Mouse (Mus musculus): Measurements from ENCODE around the gene Prr14l. TPM values are rescaled to one million over a fixed set of nuclear protein-coding genes. Genes with fewer than 3 reads are reported as not detected.
"Not testable (repeated sequence)": the region's sequence is repeated elsewhere in the genome, so short reads cannot be mapped to it uniquely, and the experiment has no call there.

Prr14l gene
- polyA plus RNA-seq, 1 experiment from 2014 or later: 20.3 TPM

DNA sequence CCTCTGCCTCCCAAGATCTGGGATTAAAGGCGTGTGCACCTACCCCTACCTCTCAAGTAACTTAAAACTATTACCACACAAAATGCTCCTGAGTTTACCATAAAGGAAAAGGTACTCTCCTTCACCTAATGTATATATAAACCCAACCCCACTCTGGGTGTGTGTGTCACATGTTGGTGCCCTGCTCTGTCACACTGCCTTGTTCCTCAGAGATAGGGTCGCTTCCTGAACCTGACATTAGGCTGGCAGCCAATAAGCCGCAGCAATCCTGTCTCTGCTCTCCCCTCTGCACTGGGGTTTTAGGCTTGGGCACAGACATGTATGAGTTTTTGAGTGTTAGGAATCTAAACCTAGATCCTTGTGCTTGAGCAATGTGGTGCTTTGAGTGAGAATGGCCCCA, 75.9 kb downstream of the Prr14l start:
- H3K4me3 ChIP-seq: no peak overlapping the region
- no peaks in the 10 kb centered on the region for H3K4me1 ChIP-seq
- H3K27me3 ChIP-seq (ENCODE audit: poor library complexity, severe bottlenecking): no peaks in the 10 kb centered on the region
- WGBS: 95% methylated on average over 3 of the region's 3 CpGs
- no peak for DNase-seq (ENCODE audit: extremely low spot score, low spot score)
- H3K27ac ChIP-seq: no peak overlapping the region
- H3K9me3 ChIP-seq: no peaks in the 10 kb centered on the region
- peaks cover 30% of the 10 kb centered on the region for H3K36me3 ChIP-seq (replicated peaks)

DNA sequence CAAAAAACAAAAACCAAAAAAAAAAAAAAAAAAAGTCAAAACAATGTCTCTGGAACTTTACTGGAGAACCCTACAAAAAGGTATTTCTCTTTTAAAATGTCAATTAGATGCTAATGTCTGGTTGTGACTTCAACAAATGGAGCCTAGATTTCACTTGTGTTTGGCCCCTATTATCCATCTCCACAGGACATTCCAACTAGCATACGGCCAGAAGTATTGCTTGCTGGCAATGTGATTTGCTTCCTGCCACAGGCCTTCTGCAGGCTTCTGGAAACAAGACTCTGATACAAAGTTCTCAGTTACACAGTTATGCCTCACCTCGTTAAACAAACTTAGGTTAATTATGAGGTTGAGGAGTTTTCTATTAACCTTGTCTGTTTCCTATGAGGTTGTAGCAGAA, 81.7 kb downstream of the Prr14l start:
- Histone ChIP-seq H3K4me3 (no peak overlapping the region), H3K36me3 (replicated peaks) (peaks cover 43% of the 10 kb centered on the region), H3K9me3 (no peaks in the 10 kb centered on the region), H3K27me3 (ENCODE audit: poor library complexity, severe bottlenecking) (no peaks in the 10 kb centered on the region), H3K4me1 (no peaks in the 10 kb centered on the region), H3K27ac (no peak overlapping the region)
- DNase-seq (ENCODE audit: extremely low spot score, low spot score): no peak
- WGBS: 81% methylated on average over 2 of the region's 2 CpGs

DNA sequence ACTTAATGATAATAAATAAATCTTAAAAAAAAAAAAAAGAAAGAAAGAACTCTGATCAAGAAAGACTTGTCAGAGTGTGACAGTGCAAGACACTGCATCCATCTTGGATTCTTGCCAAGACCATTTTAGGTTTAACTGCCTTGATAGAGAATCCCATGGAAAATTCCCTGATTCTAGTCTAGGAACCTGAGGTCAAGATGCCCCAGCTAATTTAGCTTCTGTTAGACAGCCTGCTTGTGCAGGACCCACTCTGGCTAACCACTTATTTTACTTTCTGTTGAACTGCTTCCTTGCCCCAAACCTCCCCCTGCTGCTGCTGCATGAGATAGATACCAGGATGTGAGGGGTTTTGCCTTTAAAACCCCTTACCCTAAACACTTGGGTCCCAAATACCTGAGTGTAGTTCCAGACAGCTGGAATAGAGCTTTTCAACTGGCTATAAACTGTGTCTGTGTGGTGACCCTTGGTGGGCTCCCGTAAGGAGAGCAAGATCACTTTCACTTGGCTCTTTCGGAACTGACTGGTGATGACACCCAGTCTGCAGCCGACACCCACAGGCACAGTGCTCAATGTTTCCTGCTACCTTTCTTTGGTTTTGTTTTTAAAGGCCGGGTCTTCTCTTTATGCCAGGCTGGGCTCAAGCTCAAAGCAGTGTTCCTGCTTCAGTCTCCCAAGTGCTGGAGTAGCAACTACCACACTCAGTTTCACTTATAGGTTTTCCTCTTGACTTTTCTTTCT, 86.3 kb downstream of the Prr14l start:
- H3K9me3 ChIP-seq: no peaks in the 10 kb centered on the region
- no peak for DNase-seq (ENCODE audit: extremely low spot score, low spot score)
- peaks cover 46% of the 10 kb centered on the region for H3K36me3 ChIP-seq (replicated peaks)
- no peak overlapping the region for H3K4me3 ChIP-seq
- 93% methylated on average over 4 of the region's 4 CpGs for WGBS
- no peaks in the 10 kb centered on the region for H3K4me1 ChIP-seq
- no peak overlapping the region for H3K27ac ChIP-seq
- H3K27me3 ChIP-seq (ENCODE audit: poor library complexity, severe bottlenecking): no peaks in the 10 kb centered on the region

DNA sequence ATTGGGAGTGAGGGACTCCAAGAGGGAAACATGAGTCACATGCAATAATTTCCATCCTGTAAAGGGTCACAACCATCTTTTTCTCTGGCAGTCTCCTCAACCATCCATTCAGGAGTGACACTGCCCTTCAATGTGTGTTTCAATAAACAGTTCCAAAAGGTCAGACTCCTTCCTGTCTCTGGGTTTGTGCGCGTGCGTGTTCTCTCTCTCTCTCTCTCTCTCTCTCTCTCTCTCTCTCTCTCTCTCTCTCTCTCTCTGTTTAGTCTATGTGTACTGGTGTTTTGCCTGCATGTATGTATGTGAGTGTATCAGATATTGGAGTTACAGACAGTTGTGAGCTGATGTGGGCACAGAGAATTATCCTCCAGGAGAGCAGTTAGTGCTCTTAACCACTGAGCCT, 87.1 kb downstream of the Prr14l start:
- DNase-seq (ENCODE audit: extremely low spot score, low spot score): no peak

DNA sequence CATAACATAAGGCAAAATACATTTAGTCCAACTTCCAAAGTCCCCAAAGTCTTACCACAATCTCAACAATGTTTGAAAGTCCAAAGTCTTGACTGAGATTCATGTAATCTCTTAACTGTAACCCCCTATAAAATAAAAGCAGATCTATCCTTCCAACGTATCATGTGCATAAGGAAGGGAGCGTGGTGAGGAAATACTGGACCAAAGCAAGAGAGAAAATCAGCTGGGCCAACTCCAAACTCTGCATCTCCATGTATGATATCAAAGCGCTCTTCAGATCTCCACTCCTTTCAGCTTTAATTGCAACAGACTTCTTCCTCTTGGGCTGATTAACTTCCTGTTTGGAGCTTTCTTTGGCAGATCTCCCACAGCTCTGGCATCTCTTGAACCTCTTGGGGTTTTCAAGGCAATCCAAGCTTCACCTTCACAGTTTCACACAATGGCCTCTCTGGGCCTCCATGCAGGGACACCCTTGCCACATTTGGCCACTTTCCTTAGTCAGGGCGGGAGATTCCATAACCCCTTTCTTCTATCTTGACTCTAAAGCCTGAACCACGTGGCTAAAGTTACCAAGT, 92.4 kb downstream of the Prr14l start:
- peaks cover 55% of the 10 kb centered on the region for H3K36me3 ChIP-seq (replicated peaks)
- WGBS: 95% methylated on average over 5 of the region's 5 CpGs

More for the DNA sequence above, 87.1 kb downstream of the Prr14l start:
- H3K27me3 ChIP-seq (ENCODE audit: poor library complexity, severe bottlenecking): no peaks in the 10 kb centered on the region
- no peaks in the 10 kb centered on the region for H3K9me3 ChIP-seq
- 93% methylated on average over 3 of the region's 3 CpGs for WGBS
- H3K27ac ChIP-seq: no peak overlapping the region
- peaks cover 49% of the 10 kb centered on the region for H3K36me3 ChIP-seq (replicated peaks)
- H3K4me1 ChIP-seq: no peaks in the 10 kb centered on the region
- H3K4me3 ChIP-seq: no peak overlapping the region

DNA sequence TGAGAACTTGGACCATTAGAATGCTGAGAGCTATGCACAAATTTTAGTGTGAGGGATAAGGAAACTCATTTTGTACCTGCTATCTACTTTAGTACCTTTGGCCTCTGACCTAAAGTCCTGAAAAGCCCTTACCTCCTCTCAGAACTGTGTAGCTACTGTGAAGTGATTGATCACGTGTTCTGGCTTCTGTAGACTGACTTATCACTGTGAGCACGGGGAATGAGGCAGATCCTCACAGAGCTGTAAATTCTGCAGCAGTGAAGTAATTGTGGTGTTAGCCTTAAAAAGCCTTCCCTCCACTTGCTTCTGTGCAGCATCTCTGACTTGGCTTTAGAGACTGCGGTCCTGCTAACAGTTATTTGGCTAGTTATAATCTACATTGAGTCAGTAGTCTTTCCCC, 93.3 kb downstream of the Prr14l start:
- 90% methylated on average over 3 of the region's 3 CpGs for WGBS
- H3K4me1 ChIP-seq: no peaks in the 10 kb centered on the region

More for the DNA sequence above, 92.4 kb downstream of the Prr14l start:
- Histone ChIP-seq H3K27me3 (ENCODE audit: poor library complexity, severe bottlenecking) (no peaks in the 10 kb centered on the region), H3K9me3 (no peaks in the 10 kb centered on the region), H3K4me3 (no peak overlapping the region), H3K27ac (no peak overlapping the region), H3K4me1 (no peaks in the 10 kb centered on the region)
- DNase-seq (ENCODE audit: extremely low spot score, low spot score): no peak

DNA sequence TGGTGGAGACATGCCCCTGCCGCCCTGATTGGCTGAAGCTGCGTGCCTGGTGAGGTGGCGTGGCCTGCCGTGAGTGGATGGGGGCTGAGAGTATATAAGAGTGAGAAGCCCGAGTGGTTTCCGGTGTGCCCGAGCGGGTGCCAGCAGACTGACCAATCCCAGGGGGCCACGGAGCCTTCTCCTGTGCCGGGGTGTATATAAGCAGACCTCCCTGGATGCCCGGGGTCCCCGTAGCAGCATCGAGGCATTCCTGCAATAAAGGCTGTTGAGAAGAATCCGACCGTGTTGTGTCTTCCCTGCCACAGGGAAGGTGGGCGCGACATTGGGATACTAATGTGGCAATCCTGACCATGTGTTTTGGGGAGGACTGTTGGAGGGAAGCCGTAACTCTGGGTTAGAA, 93.7 kb downstream of the Prr14l start:
- H3K9me3 ChIP-seq; DNase-seq (ENCODE audit: extremely low spot score, low spot score); H3K4me3 ChIP-seq; H3K4me1 ChIP-seq; H3K27ac ChIP-seq; H3K27me3 ChIP-seq (ENCODE audit: poor library complexity, severe bottlenecking): not testable (repeated sequence)
- peaks cover 56% of the 10 kb centered on the region for H3K36me3 ChIP-seq (replicated peaks)
- WGBS: 92% methylated on average over 18 of the region's 18 CpGs

More for the DNA sequence above, 93.3 kb downstream of the Prr14l start:
- Histone ChIP-seq H3K36me3 (replicated peaks) (peaks cover 56% of the 10 kb centered on the region), H3K4me3 (no peak overlapping the region), H3K9me3 (no peaks in the 10 kb centered on the region), H3K27me3 (ENCODE audit: poor library complexity, severe bottlenecking) (no peaks in the 10 kb centered on the region), H3K27ac (no peak overlapping the region)
- no peak for DNase-seq (ENCODE audit: extremely low spot score, low spot score)

DNA sequence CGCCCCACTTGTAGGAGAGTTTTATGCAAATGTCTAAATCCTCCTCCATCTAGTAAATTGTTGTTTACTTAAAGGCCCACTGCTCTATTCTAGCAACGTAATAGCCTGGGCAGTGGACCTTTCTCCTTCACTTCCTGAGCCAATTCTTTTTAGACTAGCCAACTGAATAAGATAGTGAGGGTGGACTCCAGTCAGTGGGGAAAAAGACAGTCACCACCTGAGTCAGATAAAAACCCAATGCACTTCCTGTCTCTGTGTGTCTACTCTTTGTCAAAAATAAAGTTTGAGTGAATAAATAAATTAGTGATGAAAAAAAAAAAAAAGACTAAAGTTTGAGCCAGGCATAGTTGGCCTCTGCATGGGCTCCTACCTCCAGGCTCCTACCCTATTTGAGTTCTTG, 94.4 kb downstream of the Prr14l start:
- no peak overlapping the region for H3K27ac ChIP-seq
- 87% methylated on average over 2 of the region's 2 CpGs for WGBS
- peaks cover 54% of the 10 kb centered on the region for H3K36me3 ChIP-seq (replicated peaks)
- H3K4me1 ChIP-seq: no peaks in the 10 kb centered on the region
- no peaks in the 10 kb centered on the region for H3K27me3 ChIP-seq (ENCODE audit: poor library complexity, severe bottlenecking)
- no peak overlapping the region for H3K4me3 ChIP-seq
- DNase-seq (ENCODE audit: extremely low spot score, low spot score): no peak
- H3K9me3 ChIP-seq: no peaks in the 10 kb centered on the region

DNA sequence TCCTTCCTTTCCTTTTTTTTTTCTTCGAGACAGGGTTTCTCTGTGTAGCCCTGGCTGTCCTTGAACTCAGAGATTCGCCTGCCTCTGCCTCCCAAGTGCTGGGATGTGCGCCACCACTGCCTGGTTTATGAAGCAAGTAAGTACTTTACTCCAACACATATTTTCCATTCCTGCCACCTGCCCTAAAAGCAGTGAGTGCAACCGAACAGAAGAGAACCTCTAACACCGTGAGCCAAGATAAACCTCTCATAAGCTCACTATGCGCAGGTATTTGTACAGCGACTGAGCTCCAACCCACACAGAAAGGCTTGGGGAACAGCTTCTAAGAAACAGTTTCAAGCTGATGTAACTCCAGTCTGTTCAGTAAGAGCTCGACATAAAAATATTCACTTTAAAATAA, 97.9 kb downstream of the Prr14l start:
- no peak overlapping the region for H3K4me3 ChIP-seq
- 92% methylated on average over 8 of the region's 8 CpGs for WGBS
- no peak overlapping the region for H3K27ac ChIP-seq
- H3K36me3 ChIP-seq (replicated peaks): peaks cover 19% of the 10 kb centered on the region
- no peaks in the 10 kb centered on the region for H3K9me3 ChIP-seq
- peaks cover 7% of the 10 kb centered on the region for H3K4me1 ChIP-seq
- H3K27me3 ChIP-seq (ENCODE audit: poor library complexity, severe bottlenecking): no peaks in the 10 kb centered on the region
- DNase-seq (ENCODE audit: extremely low spot score, low spot score): no peak

DNA sequence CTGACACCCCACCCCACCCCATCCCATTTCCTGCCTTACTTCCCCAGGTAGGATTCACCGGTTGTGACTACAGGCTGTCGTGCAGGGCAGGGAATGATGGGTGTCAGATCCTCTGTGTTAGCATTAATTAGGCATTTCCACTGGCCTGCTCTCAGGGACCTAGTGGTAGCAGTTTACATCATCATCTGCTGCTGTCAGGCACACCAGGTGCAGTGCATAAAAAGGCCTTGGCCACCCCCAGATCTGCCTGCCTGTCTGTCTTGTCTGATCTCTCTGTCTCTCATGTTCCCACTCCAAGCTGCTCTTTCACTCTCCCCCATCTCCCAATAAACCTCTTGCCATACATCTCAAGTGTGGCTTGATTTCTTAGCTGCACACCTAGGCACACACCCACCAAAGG, 102.3 kb downstream of the Prr14l start:
- Histone ChIP-seq H3K4me1 (peaks cover 14% of the 10 kb centered on the region), H3K27me3 (ENCODE audit: poor library complexity, severe bottlenecking) (no peaks in the 10 kb centered on the region), H3K9me3 (no peaks in the 10 kb centered on the region), H3K27ac (no peak overlapping the region), H3K36me3 (replicated peaks) (peaks cover 1% of the 10 kb centered on the region; the same call in 1 of the 2 replicates), H3K4me3 (no peak overlapping the region)
- 58% methylated on average over 2 of the region's 2 CpGs for WGBS
- DNase-seq (ENCODE audit: extremely low spot score, low spot score): no peak

DNA sequence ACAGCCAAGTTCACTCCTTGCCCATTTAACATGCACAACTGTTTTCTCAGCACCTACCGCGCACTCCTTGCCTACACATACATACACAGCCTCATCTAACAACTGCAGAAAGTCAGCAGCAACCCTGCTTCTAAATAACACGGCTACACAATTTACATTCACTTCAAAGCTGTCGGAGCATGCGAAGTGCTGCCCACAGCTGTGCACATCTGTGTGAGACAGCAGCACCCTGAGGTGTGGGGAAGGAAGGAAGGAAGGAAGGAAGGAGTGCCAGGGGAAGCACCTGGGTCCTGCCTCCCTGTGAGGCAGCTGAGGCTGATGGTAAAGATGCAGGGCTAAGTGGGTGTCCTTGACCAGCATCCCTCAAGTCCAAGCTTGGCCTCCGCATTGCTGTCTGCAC, 105.1 kb downstream of the Prr14l start:
- Histone ChIP-seq H3K27me3 (ENCODE audit: poor library complexity, severe bottlenecking) (no peaks in the 10 kb centered on the region), H3K9me3 (no peaks in the 10 kb centered on the region), H3K27ac (no peak overlapping the region), H3K36me3 (replicated peaks) (no peaks in the 10 kb centered on the region), H3K4me1 (peaks cover 27% of the 10 kb centered on the region), H3K4me3 (no peak overlapping the region)
- WGBS: 98% methylated on average over 6 of the region's 6 CpGs
- no peak for DNase-seq (ENCODE audit: extremely low spot score, low spot score)

DNA sequence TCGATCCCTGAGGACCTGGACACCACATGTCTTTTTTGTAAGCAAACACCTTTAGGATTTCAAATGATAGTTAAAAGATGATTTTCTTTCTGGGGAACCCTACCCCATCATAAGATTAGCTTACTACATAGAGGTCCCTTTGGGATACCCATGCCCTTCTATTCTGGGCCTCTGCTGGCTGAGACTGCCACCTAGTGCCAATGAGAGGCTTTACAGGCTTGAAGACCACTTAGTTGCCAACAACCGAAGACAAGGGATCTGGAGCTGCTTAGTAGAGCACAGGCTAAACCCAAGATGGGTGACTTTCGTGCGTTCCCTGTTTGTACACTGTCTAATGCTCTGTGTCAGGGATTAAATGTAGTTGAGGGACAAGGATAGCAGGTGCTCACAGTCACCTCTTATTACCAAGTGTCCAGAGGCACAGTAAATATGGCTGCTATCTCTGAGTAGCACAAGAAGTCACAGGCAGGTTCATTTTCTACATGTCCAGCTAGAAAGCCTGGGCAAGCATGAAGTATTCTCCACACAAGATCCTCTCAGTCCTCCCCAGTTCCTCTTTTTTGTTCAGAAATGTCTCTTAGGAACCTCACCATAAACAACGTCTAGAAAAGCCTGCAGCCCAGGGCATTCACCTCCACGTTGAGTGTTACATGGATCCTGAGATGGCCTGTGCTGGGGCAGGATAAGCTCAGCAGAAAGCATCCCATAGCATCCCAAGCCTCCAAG, 106.2 kb downstream of the Prr14l start:
- no peaks in the 10 kb centered on the region for H3K27me3 ChIP-seq (ENCODE audit: poor library complexity, severe bottlenecking)
- peaks cover 27% of the 10 kb centered on the region for H3K4me1 ChIP-seq
- H3K4me3 ChIP-seq: no peak overlapping the region
- WGBS: 66% methylated on average over 6 of the region's 6 CpGs
- H3K27ac ChIP-seq: no peak overlapping the region
- no peaks in the 10 kb centered on the region for H3K9me3 ChIP-seq
- peak; percentile 21 for DNase-seq (ENCODE audit: extremely low spot score, low spot score)
- H3K36me3 ChIP-seq (replicated peaks): no peaks in the 10 kb centered on the region

All from forebrain, embryonic 10.5 days (tissue).